Mouse (Mus musculus) C2C12 (cell line): ENCODE data around the gene Nde1.

Experiments used
- CTCF ChIP-seq: IDR thresholded peaks from one replicate; pipeline ENCODE4 v1.5.1; 2011; ENCODE audit not compliant: control insufficient read depth, insufficient read depth, insufficient read length
- MYOG ChIP-seq: IDR thresholded peaks from one replicate; pipeline ENCODE4 v1.6.1; 2011; ENCODE audit not compliant: control insufficient read depth, insufficient read length; ENCODE audit errors: extremely low read depth
- USF1 ChIP-seq: IDR thresholded peaks from one replicate; pipeline ENCODE4 v1.6.1; 2011; ENCODE audit warnings: low read depth, mild to moderate bottlenecking, control low read depth, moderate library complexity

DNA sequence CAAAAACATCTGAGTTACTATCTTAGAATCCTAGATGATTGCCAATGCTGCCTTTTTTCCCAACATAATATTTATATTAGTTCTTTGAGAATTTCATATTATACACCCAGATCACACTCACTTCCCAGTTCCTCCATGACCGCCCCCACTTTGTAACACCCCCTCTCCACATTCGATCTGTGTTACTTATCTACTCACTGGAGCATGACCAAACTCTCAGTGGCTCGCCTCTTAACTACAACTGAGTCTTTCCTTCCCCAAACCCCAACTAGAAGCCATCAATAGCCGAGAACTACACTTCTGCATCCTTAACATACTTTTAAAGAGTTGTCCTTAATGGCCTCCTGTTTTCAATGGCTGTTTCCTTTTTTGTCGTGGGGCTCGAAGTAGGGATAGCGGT lies 41.5 kb upstream of the Nde1 start:
- TF ChIP-seq CTCF, result no peak
- no peak for TF ChIP-seq MYOG
- no peak for TF ChIP-seq USF1
